Mouse (Mus musculus) testis, adult 2 months (tissue): Measurements from ENCODE around the gene Cfap97d2. TPM values are rescaled to one million over a fixed set of nuclear protein-coding genes. Genes with fewer than 3 reads are reported as not detected.
A peak's percentile ranks its signal among the peaks of the same experiment; 100 is the strongest.

ENCODE experiments used
- H3K27ac ChIP-seq: fragments of 200-500 bp; 2 replicates; pipeline ENCODE4 v1.5.1; 2012; ENCODE audit warnings: low read depth, low read length; ENCODE audit not compliant: control insufficient read depth, insufficient read depth
- H3K27me3 ChIP-seq: fragments of 200-500 bp; 2 replicates; pipeline ENCODE4 v1.6.1; 2012; ENCODE audit warnings: mild to moderate bottlenecking, low read length, moderate library complexity; ENCODE audit not compliant: control insufficient read depth, insufficient read depth
- H3K36me3 ChIP-seq: fragments of 200-500 bp; 2 replicates; pipeline ENCODE4 v1.6.1; 2012; ENCODE audit warnings: mild to moderate bottlenecking, low read length; ENCODE audit not compliant: control insufficient read depth, insufficient read depth
- H3K4me1 ChIP-seq: fragments of 200-500 bp; 2 replicates; pipeline ENCODE4 v1.6.1; 2012; ENCODE audit warnings: low read length; ENCODE audit not compliant: control insufficient read depth, insufficient read depth
- H3K4me3 ChIP-seq: fragments of 200-500 bp; 2 replicates; pipeline ENCODE4 v1.5.1; 2012; ENCODE audit warnings: low read depth, mild to moderate bottlenecking, low read length, moderate library complexity, mixed read lengths; ENCODE audit not compliant: control insufficient read depth
- CTCF ChIP-seq: fragments of 200-500 bp; IDR thresholded peaks from 2 replicates; pipeline ENCODE4 v1.5.1; 2012; ENCODE audit warnings: low read depth, mild to moderate bottlenecking, inconsistent platforms, low read length, moderate library complexity; ENCODE audit not compliant: control insufficient read depth, insufficient read depth, insufficient replicate concordance
- POLR2A ChIP-seq: fragments of 200-500 bp; IDR thresholded peaks from 2 replicates; pipeline ENCODE4 v1.6.1; 2012; ENCODE audit warnings: low read depth, mild to moderate bottlenecking, inconsistent platforms, low read length, moderate library complexity; ENCODE audit not compliant: control insufficient read depth
- polyA plus RNA-seq: library from polyadenylated mRNA; depleted of rRNA; stranded (reverse); fragments of >200 nt; gene quantifications from 2 replicates; pipeline ENCODE4 v1.2.3, GENCODE M21; 2012

Cfap97d2 gene
- polyA plus RNA-seq, 1 experiment, result 1.8 TPM

DNA sequence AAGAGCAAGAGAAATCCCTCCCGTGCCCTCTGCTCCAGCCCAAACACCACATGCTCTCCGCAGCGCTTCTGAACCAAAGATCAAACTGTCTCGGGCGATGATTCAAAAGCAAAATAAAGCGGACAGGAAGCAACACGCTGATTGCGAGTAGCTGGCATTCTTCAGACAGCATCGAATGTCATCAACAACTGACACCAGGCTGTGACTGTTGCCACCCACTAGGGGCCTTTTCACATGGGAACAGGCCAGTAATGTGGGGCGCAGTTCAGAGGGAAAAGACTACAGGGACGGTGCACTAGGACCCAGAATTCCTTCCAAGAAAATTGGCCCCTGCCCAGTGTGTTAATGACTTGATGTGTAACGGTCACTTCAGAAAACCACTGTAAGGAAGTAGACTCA is 29.4 kb upstream of the Cfap97d2 start:
- no peak for TF ChIP-seq POLR2A
- TF ChIP-seq CTCF, result no peak
- Histone ChIP-seq H3K27ac (peak overlapping the region; percentile 75), H3K27me3 (no peaks in the 10 kb centered on the region), H3K36me3 (no peaks in the 10 kb centered on the region), H3K4me1 (peaks cover 22% of the 10 kb centered on the region), H3K4me3 (peak overlapping the region; percentile 94)

GRCm38 (mm10) chr8:13676701-13677412 is 28.8 kb upstream of the Cfap97d2 start:
- Histone ChIP-seq H3K4me3 (peak overlapping the region; percentile 94), H3K4me1 (peaks cover 22% of the 10 kb centered on the region), H3K27ac (peak overlapping the region; percentile 75), H3K27me3 (no peaks in the 10 kb centered on the region), H3K36me3 (no peaks in the 10 kb centered on the region)
- no peak for TF ChIP-seq CTCF
- TF ChIP-seq POLR2A, result no peak

GRCm38 (mm10) chr8:13677413-13677883 is 28.2 kb upstream of the Cfap97d2 start, which contains the start of gene Rasa3:
Gene Rasa3, minus strand, starts transcription at chr8:13677603.
- H3K27ac ChIP-seq, result peak within 1 kb of the TSS; percentile 75
- H3K36me3 ChIP-seq, result no peaks in the 10 kb centered on the region
- peak within 1 kb of the TSS; percentile 94 for H3K4me3 ChIP-seq
- TF ChIP-seq CTCF, result no peak
- peak; percentile 44 for TF ChIP-seq POLR2A
- peaks cover 22% of the 10 kb centered on the region for H3K4me1 ChIP-seq
- H3K27me3 ChIP-seq, result no peaks in the 10 kb centered on the region

GRCm38 (mm10) chr8:13678182-13678581 is 27.5 kb upstream of the Cfap97d2 start:
- Histone ChIP-seq H3K36me3 (no peaks in the 10 kb centered on the region), H3K27ac (no peak overlapping the region), H3K4me3 (no peak overlapping the region), H3K27me3 (no peaks in the 10 kb centered on the region), H3K4me1 (peaks cover 22% of the 10 kb centered on the region)
- TF ChIP-seq CTCF, result no peak
- no peak for TF ChIP-seq POLR2A

DNA sequence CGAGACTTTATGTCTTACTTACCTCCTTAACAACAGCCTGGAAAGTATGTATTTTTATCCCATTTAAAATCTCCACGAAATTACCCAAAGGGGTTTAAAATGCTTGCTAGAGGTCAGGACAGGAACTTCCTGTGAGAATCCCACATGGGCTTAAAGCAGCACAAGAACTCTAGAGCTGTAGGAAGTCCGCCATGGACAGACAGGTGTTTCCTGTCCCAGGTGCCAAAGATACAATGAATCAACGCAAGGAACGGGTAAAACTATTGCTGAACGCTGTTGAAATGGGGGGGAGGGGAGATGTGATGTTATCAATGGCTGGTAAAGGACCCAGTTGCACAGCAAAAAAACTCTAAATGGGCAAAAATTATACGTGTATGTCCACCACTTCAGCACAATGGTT is 21.6 kb upstream of the Cfap97d2 start:
- H3K27me3 ChIP-seq, result no peaks in the 10 kb centered on the region
- H3K27ac ChIP-seq, result no peak overlapping the region
- no peak for TF ChIP-seq POLR2A
- no peak for TF ChIP-seq CTCF
- H3K4me1 ChIP-seq, result peaks cover 5% of the 10 kb centered on the region; the same call in 1 of the 2 replicates
- no peaks in the 10 kb centered on the region for H3K36me3 ChIP-seq
- H3K4me3 ChIP-seq, result no peak overlapping the region

DNA sequence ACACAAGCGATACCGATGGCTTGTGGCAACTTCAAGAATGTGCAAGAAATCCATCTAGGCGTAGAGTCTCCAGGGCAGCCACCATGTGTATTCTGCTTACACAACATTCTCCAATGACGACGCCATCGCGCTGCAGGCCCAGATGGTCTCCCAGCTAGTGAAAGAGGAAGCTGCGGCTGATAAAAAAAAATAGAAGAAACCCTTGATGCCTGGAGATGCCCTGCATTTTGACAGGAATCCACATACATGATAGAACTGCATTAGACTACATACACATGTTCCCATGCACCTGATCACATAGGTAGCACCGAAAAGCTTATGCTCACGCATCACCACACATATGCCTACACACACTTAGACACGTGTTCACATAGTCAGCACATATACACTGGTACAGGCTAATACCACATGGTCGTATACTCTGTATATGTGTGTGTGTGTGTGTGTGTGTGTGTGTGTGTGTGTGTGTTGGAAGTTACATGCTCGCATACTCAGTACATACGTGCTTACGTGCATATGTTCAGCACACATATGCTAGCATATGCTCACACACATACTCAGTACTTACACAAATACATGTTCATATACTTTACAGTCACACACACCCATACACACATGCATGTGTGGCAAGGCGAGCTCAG is 19.9 kb upstream of the Cfap97d2 start:
- no peak for TF ChIP-seq CTCF
- no peak for TF ChIP-seq POLR2A
- no peak overlapping the region for H3K27ac ChIP-seq
- no peak overlapping the region for H3K4me3 ChIP-seq
- peaks cover 5% of the 10 kb centered on the region; the same call in 1 of the 2 replicates for H3K4me1 ChIP-seq
- no peaks in the 10 kb centered on the region for H3K27me3 ChIP-seq
- H3K36me3 ChIP-seq, result no peaks in the 10 kb centered on the region

GRCm38 (mm10) chr8:13686426-13686825 is 19.3 kb upstream of the Cfap97d2 start:
- H3K27me3 ChIP-seq, result no peaks in the 10 kb centered on the region
- TF ChIP-seq POLR2A, result no peak
- no peak for TF ChIP-seq CTCF
- no peak overlapping the region for H3K27ac ChIP-seq
- H3K4me3 ChIP-seq, result no peak overlapping the region
- H3K36me3 ChIP-seq, result no peaks in the 10 kb centered on the region
- peaks cover 5% of the 10 kb centered on the region; the same call in 1 of the 2 replicates for H3K4me1 ChIP-seq
